Mouse (Mus musculus) monocyte, adult 59 days (primary cell): ENCODE measurements around the gene Prdx4. TPM values are rescaled to one million over a fixed set of nuclear protein-coding genes. Genes with fewer than 3 reads are reported as not detected.

Source experiments
- total RNA-seq, 2 experiments: library from RNA; stranded (reverse); gene quantifications; one replicate each; pipeline ENCODE4 v1.2.4; 2023

Gene Prdx4
- 10 to 100 TPM; 20.1 to 22.1 TPM for total RNA-seq

DNA sequence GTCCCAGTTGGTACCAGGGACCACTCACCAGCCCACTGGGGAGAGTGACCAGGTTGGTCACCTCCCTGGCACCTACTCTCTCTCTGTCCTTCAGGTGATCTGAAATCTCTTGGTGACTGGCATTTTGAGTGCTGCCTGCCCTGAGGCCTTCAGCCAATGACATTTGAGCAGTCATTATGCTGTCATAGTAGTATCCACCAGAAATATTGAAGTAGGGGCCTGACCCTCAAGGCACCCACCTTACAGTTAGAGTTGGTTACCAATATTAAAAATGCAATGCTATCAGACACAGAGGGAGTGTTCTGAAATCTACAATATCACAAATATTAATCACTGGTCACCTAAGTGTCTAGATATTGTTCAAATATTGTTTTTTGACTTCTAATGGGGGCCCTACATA is at the start of gene Prdx4:
TSS of gene Prdx4 (minus strand) at position 101 of the 400 bp plus-strand sequence.

Other genes with a start within 250 kb of the Prdx4 start
- not detected for gene Magea2, start 247.1 kb downstream of the Prdx4 start, total RNA-seq
- gene Cldn34b2, start 212.3 kb downstream of the Prdx4 start, total RNA-seq, result under 1 TPM in 1 of 2 experiments, not detected in 1; 0.63 TPM
- gene Sat1, start 124.3 kb downstream of the Prdx4 start, total RNA-seq, result 1,000 to 10,000 TPM; 1,750 to 1,972 TPM
- gene Acot9, start 78.3 kb downstream of the Prdx4 start, total RNA-seq, result 10 to 100 TPM; 66.8 to 73.1 TPM